Mouse (Mus musculus): ENCODE measurements around the gene Mrpl9.

Gene Mrpl9

GRCm38 (mm10) chr3:94465632-94466430 lies 22.7 kb downstream of the Mrpl9 start:
- DNase-seq (ENCODE audit: low spot score), result no peak

- no peak for DNase-seq (ENCODE audit: low spot score)
Measured at GRCm38 (mm10) chr3:94468931-94469330, 25.8 kb downstream of the Mrpl9 start.

DNA sequence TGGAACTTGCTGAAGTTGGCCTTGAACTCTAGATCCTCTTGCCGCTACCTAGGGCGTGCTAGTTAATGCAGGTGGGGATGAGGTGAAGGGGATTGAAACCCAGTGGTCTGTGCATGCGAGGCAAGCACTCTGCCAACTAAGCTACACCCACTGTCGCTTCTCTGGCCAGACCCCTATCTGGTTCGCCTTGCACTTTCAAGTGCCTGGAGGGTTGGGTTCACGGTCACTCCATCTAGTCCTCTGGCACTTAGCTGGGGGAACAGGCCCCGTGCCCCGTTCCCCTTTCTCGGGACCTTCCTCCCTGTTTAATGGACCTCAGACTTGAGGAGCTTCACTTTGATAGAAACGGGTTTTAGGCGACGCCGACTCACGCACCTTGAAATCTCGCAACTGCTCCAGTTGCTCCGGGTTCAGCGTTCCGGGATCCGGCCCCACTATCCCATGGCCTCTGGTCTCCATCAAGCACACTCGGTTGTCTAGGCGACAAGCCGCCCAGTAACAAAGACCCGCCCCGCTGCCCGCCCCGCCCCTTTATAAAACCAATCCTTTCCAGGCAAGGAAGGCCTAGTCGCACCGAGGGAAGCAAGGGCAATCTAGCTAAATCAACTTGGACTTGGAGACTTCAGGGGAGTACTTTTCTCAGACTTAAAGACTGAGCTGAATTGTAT lies 29.5 kb downstream of the Mrpl9 start:
- DNase-seq (ENCODE audit: low spot score), result no peak

DNA sequence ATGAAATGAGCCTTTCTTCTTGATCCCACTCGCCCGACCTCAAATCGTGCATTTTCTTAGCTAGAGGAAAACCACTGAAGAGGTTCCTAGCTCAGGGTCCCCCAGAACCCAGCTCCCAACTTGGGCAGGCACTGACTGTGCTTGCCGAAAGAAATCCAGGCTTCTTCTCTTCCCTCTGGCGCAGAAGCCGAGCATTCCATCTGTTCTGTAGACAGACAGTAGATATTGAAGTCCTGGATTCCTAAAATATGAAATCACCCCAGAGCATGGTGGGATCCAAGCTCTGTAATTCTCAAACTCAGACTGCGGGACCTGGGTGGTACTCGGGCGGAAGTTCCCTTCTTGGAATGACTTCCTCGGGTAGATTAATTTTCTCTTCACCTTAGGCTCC lies 30.0 kb downstream of the Mrpl9 start:
- DNase-seq (ENCODE audit: low spot score), result no peak

DNA sequence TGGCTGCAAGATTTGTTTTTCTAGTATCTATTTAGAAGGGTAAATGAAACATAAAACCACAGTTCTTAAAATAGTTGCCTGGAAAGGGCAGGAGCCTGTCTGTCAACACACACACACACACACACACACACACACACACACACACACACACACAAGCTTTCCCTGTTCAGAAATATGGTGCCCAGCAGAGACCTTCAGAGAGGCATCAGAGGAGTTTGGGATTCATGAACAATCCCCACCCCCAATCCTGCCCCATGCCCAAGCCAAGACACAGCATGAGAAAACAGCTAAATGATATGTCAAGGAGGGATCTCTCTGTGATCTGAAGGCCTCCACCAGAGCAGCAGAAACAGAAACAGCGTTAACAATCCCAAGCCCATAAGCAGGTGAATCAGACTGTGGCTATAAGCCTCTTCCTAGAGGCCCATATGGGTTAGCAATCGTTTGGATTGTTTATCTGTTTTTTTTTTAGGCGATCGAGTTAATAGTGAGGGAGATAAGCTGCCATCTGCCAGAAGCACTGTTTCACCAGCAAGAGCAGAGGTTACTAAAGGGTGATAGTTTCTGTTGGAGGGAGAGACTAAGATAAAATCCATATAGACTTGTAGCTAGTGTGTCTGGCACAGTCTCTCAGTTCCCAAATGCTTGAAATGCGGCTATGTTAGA lies 30.6 kb downstream of the Mrpl9 start:
- no peak for DNase-seq (ENCODE audit: low spot score)

- DNase-seq (ENCODE audit: low spot score), result no peak
Measured at GRCm38 (mm10) chr3:94476301-94477035, 33.4 kb downstream of the Mrpl9 start.

DNA sequence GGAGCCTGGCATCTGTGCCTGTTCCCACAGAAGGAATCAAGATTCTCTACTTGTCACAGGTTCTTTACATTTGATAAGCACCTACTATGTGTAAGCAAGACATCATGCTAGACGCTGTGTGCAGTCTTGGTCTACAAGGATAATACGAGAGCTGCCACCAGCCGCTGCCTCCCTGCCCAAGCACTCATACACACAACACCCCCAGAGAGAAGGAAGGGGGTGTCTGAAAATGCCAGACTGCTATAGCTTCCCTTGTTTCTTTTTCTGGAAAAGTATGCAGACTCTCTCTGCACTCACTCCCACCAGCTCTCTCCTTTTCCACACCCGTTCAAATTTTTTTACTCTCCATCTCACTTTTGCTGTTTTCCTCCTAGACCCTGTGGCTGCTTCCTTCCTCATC lies 34.3 kb downstream of the Mrpl9 start:
- DNase-seq (ENCODE audit: low spot score), result no peak

DNA sequence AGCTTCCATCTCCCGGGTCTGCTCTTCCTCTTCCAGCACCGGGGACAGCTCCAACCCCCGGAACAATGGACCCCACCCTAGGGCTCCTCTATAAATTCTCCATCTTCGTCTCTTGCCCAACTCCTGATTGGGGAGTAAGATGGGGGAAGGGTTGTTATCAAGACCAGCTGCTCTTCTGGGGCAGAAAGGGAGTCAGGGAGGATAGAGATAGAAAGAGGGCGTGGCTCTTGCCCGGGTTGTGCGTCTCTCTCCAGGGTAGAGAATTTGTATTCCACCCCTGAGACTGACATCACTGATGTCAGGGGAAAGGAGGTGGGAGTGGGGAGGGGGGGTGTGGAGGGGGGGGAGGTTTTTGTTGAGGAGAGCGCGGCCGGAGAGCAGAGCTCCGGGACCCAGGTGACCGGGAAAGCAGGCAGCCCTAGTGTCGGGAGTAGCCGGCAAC lies 34.9 kb downstream of the Mrpl9 start, which contains the start of gene Celf3:
Gene Celf3 (plus strand): TSS at position 315 of the 442 bp plus-strand sequence.
- DNase-seq (ENCODE audit: low spot score), result no peak

DNA sequence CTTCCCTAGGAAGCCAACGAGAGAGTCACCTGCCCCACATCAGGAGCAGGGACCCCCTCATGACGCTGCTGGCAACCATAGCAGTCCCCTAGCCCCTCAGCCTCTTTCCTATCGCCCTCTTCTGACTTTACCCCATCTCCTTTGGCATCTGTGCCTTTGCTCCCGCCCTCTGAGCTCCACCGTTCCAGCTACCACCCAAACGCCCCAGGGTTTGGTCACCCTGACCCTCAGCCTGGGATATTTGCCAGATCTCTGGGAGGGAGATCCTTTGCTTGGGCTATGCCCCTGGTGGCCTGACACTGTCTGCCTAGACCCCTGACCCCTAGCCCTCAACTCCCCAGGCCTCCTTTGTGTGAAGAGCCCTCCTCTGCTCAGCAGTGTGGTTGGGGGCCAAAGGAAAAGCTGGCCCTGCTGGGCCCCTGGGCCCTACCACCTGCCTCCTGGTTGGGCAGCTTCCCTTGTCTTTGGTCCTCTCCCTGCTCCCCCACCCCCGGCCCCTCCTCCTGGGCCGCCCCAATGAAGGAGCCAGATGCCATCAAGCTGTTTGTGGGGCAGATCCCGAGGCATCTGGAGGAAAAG lies 35.6 kb downstream of the Mrpl9 start:
- no peak for DNase-seq (ENCODE audit: low spot score)

DNA sequence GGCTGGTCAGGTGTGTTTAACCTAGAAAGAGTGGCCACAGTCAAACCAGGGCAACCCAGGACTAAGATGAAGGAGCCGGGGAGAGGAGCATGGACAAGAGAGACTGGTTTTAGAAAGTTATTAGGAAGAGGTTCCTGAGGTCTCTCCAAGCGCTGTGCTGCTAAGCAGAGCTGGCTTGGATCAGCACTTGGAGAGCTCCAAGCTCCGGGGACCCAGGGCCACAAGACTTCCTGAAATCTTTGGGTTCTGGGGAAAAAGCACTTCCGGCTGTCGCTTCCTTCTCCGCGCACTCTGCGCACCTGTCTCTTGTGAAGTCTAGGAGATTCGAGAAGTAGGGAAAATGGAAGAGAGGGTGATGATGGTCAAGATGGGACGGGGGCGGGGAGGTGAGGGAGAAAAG lies 36.4 kb downstream of the Mrpl9 start:
- DNase-seq (ENCODE audit: low spot score), result no peak

DNA sequence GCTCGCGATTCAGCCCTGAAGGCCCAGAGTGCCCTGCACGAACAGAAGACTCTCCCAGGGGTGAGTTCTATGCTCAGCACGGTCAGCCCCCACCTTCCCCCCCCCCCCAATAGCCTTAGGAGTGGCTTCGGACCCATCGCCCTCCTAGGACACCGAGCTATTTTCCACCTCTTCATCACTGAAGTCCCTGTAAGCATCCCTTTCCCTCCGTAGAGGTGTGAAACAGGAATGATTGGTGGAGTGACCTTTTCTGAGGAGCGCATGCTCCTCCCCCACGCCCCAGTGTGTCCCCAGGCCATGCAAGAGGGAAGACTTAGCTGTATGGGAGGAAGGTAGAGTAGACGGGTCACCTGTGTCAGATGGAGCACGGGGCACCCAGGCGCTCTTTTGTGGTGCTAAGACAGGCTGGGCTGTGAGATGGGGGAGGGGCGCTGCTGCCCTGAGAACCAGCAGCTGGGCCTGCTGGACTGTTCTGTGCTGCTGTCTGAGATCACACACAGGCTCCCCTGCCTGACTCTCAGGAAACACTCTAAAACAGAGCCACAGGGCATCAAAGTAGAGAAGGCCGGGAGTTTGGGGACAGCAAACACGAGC lies 37.3 kb downstream of the Mrpl9 start, which contains the start of gene Riiad1:
Gene Riiad1 (minus strand): TSS at position 51 of the 594 bp plus-strand sequence.
- DNase-seq (ENCODE audit: low spot score), result no peak

GRCm38 (mm10) chr3:94481429-94481828 lies 38.3 kb downstream of the Mrpl9 start:
- no peak for DNase-seq (ENCODE audit: low spot score)

DNA sequence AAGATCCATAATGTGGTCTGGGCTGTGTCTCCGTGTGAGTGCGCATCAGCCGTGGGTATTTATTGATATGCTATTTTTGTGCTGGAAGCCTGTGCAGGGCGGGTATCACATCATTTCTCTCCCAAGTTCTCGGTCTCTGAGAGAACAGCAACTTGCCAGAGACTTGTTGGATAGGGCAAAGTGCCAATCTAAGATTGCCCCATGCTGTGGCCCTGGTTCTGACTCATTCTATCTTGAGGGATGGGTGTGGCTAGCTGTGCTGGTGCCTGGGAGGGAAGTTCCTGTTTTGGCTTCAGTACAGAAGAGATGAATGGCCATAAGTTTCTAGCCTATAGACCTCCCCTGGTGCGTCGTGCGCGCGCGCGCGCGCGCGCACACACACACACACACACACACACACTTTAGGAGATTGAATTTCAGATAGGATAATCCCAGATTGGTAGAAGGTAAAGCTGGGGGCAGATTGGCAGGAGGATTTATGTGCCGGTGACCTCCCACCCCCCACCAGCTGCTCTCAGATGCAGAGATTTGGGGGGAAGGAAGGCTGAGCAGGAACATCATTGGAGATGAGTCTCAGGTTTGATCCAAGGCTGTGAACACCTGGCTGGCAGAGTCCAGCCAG lies 39.8 kb downstream of the Mrpl9 start:
- no peak for DNase-seq (ENCODE audit: low spot score)

- DNase-seq (ENCODE audit: low spot score), result no peak
Measured at GRCm38 (mm10) chr3:94483790-94484439, 40.8 kb downstream of the Mrpl9 start.

- no peak for DNase-seq (ENCODE audit: low spot score)
Measured at GRCm38 (mm10) chr3:94485922-94486321, 42.8 kb downstream of the Mrpl9 start.

DNA sequence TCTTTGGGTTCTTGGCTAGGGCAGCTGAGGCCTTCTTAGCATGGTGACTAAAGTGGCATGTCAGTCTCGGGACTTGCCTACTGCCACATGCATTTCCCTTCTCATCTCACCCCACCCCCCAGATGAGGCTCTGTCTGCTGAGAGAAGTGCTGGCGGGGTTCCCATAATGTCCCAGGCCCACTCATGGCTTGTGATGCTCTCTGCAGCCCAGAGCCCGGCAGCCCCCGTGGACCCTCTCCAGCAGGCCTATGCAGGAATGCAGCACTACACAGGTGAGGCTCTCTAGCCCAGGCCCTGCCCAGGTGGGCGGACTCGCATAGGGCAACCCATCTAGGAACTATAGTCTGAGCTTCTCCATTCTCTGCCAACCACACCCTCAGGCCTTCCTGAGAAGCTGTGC lies 44.5 kb downstream of the Mrpl9 start:
- no peak for DNase-seq (ENCODE audit: low spot score)

DNA sequence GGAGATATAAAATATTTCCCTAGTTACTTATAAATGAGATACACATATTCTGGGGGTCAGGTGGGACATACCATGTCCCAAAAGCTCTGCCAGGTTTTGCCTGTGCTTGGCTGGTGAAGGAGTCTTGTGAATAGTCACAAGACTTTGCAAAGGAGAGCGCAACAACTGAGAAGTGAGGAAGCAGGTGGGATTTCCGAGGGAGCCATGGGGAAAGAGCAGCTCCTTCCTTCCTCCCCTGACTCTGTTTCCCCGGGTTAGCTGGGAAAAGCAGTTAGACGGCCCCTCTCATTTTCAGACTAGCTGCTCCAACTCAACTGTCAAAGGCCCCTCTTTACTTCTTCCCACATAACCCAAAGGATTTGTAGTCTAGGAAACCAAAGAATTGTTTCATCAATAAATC lies 54.0 kb downstream of the Mrpl9 start:
- DNase-seq (ENCODE audit: low spot score), result no peak
